Mouse (Mus musculus): ENCODE measurements around the gene Ccdc163. TPM values are rescaled to one million over a fixed set of nuclear protein-coding genes. Genes with fewer than 3 reads are reported as not detected.

Ccdc163 gene
- total RNA-seq, 2 experiments from 2014 or later: 6.6 to 7.5 TPM

DNA sequence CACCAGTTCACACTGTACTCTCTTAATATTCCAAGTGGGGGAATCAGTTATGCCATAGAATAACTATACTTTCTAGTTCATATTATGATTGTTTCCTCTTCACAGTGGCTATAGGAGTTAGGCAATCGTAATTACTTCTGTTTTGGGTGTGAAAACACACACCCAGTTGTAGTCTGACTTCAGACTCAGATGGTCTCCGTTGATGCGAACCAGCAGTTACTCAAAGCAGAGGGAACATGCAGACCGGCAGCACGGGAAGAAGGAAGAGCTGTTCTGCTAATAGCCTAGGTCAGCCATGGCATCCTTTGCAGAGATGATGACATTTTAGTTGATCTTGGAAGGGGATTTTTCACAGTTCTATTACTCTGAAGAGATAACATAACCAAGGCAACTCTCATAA is 60.2 kb downstream of the Ccdc163 start:
- DNase-seq (ENCODE audit: low spot score in 2 of 2): no peak

DNA sequence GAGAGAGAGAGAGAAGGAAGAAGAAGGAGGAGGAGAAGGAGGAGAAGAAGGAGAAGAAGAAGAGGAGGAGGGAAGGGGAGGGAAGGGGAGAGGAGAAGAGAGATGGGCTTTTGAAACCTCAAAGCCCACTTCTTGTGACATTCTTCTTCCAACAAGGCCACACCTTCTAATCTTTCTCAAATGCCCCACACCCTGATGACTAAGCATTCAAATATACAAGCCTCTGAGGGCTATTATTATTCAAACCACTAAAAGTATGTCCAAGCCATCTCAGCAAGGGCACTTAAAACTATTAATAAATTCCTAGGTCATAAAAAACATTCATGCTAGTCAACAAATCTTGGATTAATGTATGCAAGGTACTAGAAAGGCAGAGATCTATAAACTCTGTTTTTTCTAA is 60.8 kb downstream of the Ccdc163 start:
- no peak for DNase-seq (ENCODE audit: low spot score in 2 of 2)

DNA sequence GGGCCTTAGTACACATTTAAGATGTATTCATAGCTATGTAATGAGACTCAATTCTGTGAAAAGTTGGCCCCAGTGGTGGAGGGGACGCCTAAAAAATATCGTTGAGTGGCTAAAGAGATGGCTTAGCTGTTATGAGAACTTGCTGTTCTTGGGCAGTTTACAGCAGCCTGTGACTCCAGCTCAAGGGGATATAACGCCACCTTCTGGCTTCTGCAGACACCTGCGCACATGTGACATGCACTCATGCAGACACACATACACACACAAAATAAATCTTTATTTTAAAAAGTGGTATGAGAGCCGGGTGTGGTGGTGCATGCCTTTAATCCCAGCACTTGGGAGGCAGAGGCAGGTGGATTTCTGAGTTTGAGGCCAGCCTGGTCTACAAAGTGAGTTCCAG is 68.1 kb downstream of the Ccdc163 start:
- no peak for DNase-seq (ENCODE audit: low spot score in 2 of 2)

DNA sequence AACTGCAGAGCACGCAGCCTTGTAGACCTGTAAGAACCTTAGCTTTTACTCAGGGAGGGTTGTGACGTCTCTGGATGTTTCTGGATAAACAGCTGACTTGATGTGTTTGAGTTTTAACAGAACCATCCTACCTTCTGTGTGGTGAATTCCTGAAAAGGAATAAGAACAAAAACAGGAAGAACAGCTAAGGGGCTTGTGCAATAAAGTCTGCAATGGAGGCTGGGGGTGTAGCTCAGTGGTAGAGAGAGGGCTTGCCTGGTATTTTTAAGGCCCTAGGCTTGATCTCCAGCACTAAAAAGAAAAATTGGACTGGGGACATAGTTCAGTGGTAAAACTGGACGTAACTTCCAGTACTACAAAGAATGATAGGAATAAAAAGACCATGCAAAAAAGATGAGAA is 68.8 kb downstream of the Ccdc163 start:
- DNase-seq (ENCODE audit: low spot score in 2 of 2): no peak

DNA sequence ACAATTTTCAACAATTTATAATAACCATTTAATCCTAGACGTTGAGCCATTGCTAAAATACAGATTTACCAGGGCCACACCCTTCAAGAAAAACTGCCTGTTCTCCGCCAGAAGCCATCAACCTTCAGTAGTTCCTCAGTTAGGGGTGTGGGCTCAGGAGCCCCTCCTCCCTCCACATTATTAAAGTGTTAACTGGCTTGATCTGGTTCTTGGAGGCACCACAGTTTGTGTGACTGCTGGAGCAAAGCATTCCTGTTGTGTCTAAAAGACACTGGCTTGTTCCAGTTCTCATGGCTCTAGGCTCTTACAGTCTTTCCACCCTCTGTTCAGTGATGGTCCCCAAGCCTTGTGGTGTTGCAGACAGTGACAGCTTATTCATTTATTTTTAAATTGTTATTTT is 72.2 kb downstream of the Ccdc163 start:
- DNase-seq (ENCODE audit: low spot score in 2 of 2): no peak

DNA sequence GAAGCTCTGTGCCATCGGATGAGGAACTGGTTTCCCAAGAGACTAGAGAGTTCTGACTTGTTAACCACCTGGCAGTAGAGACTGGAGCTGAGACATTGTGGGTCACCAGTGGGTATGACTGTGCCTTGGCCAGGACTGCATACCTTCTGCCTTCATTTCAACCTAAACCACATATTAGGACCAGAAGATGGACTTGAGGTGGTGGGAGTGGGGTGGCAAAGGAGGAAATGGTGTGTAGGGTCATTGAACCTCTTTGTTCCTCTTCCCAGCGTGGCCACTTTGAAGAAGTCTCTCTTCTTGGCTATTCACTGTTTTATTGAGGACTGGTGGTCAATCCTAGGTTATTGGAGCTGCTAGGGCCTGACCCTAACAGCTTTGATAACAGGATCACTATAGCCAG is 73.1 kb downstream of the Ccdc163 start:
- no peak for DNase-seq (ENCODE audit: low spot score in 2 of 2)

DNA sequence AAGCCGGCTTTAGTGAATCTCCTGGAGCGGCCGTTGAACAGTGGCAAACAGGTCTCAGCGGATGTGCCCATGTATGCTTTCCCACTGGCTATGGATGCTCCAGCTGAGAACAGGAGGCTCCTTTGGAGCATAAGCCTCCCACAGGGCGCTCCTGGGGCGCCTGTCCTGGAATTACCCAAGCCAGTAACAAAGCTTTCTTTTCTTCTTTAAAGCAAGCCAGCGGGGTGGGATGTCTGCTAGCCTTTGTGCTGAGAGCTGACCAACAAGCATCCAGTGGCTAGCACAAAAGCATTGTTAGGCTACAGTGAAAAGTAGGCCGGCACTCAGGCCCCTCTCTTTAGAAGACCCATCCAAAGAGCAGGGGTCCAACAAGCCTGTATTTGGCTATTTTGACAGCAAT is 73.9 kb downstream of the Ccdc163 start:
- no peak for DNase-seq (ENCODE audit: low spot score in 2 of 2)

DNA sequence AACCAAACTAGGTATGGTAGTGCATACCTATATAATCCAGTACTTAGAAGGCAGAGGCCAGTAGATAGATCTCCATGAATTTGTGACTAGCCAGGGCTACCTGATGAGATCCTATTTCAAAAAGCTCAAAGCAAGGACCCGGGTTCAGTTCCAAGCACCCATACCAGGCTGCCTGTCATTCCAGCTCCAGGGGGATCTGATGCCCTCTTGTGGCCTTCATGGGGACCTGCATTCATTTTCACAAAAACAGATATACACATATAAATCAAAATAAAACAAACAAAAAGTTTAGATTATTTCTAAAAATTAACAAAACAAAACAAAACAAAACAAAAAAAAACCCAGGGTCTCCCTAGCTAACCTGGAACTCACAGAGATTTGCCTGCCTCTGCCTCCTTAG is 78.3 kb downstream of the Ccdc163 start:
- DNase-seq (ENCODE audit: low spot score in 2 of 2): no peak

DNA sequence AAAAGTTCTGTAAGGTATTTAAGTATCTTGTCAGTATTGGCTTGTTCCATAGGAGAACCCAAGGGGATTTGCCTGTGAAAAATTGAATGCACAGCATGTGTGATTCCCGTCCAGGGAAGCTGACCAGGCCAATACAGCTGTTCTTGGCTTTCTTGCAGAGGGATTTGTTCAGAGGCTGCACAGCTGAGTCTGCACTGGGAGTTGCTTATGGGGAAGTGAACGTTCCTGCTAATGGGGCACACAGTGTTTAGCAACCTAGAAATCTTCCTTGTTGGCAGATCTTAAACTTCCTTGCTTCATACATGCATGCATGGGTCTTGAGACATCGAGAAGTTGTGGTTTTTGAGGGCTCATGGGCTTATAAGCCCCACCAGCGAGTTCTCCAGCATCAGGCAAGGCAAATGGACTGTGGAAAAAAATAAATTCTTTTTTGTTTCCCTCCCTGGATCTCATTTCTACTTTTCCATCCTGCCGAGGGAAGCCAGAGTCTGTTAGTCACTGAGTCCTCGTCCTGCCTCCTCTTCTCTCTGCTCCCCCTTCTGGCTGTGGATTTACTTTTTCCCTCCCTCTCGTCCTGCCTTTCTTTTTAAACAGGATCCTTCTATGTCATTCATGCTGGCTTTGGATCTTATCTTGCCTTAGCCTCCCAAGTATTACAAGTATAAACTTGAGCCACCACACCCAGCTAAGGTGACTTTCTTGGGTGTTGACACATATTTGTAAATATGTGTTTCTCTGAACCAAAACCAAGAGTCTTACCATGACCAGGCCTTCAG is 79.9 kb downstream of the Ccdc163 start:
- DNase-seq (ENCODE audit: low spot score in 2 of 2): peak in 1 of 2 experiments; percentile 29

DNA sequence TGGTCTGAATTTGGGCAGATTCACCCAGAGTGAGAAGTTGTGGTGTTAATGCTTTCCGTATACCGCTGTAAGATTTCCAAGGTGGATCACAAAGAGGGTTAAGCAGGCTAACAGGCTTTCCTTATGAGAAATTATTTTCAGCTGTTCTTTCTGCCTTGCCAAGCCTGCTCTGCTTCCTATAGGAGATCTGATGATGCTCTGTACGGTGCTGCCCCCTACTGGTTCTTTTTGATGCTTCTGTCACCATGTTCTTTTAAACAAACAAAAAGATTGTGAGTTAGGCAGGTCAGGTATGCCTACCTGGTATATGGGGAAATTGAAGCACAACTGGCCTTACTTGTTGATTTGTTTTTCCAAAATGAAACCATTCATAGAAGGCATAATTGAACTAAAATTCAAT is 80.6 kb downstream of the Ccdc163 start:
- peak; percentile 61 to 81 for DNase-seq (ENCODE audit: low spot score in 2 of 2)

DNA sequence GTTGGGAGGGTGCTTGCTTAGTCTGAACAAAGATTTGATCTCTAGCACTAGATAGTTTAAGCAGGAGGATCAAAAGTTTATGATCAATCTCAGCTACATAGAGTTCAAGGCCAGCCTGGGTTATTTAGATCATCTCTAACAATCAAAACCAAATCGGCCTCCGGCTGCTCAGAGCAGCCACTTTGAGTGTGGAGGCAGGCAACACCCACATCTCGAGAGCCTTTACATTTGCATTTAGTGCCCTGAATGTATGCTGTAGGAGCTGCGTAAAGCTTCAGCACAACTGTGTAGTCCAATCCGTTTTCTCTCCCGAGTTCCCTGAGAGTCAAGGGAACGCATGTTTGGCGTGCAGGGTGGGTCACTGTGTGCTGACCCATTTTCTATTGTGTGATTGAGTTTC is 84.1 kb downstream of the Ccdc163 start:
- DNase-seq (ENCODE audit: low spot score in 2 of 2): no peak

DNA sequence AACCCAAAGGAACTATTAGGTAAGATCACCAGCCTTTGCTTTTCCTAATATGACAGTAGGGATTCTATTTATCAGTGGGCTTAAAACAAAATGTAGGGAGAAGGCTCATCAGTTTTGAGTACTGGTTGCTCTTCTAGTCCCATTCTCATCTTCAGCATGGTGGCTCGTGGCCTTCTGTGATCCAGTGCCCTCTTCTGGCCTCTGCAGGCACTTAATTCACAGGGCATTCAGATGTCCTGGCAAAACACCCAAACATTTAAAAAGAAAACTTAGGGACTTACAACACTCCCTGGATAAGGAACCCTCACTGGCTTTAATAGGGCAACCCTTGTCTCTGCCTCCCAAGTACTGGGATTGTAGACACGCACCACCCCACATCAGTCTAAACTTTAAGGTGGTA is 86.0 kb downstream of the Ccdc163 start:
- DNase-seq (ENCODE audit: low spot score in 2 of 2): no peak

DNA sequence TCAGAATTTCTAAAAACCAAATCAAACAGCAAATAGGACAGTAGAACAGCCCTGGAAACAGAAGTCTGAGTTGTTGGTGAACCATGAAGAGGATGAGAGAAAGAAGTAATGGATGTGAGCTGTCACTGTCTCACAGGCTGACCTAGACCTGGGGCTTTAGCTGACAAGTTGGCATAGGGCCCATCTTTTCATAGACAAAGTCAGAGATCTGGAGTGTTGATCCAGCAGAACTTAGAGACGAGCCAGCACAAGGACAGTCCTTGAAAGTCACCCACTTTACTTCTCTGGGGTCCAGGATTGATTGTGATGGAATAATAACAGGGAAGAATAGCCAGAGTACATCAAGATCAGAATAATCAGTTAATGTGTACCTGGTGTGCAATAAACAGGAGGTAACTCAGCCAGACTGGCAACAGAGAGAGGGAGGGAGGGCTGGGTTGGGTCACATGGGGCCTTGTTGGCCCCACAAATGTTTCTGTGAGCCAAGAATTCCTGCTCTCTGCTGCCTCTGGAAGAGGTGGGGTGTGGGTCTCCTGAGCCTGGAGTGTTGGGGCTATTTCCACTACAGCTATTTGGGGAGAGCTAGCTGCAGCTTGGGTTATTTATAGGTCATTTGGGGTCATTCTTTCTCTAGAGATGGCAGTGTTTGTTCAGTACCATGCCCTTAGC is 88.3 kb downstream of the Ccdc163 start:
- no peak for DNase-seq (ENCODE audit: low spot score in 2 of 2)

DNA sequence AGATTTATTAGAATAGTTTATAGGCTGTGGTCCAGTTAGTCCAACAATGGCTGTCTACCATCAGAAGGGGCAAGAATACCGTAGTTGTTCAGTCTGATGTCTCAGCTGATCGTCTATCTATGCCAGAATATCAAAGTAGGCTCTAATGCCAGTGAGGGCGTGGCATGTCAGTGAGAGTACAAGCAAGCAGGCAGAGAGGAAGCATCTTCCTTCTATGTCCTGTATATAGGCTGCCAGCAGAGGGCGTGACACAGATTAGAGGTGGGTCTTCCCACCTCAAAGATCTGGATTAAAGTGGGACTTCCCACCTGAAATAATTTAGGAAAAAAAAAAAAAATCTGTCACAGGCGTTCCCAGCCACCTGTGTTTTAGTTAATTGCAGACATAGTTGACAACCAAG is 91.6 kb downstream of the Ccdc163 start:
- DNase-seq (ENCODE audit: low spot score in 2 of 2): no peak

Other genes with a start within 250 kb of the Ccdc163 start
- 10 to 100 TPM; 72.7 to 80.9 TPM for gene Mast2, start 244.3 kb upstream of the Ccdc163 start, total RNA-seq (2021)
- gene Ipp, start 201.0 kb upstream of the Ccdc163 start, total RNA-seq (2021): 10 to 100 TPM; 14.5 to 18.4 TPM
- 10 to 100 TPM; 12.1 to 15.0 TPM for gene Tmem69, start 152.6 kb upstream of the Ccdc163 start, total RNA-seq (2021)
- 10 to 100 TPM; 37.9 to 47.8 TPM for gene Gpbp1l1, start 150.9 kb upstream of the Ccdc163 start, total RNA-seq (2021)
- 1 to 10 TPM; 4.1 to 4.6 TPM for gene Ccdc17, start 111.9 kb upstream of the Ccdc163 start, total RNA-seq (2021)
- 10 to 100 TPM; 43.8 to 55.2 TPM for gene Nasp, start 80.6 kb upstream of the Ccdc163 start, total RNA-seq (2021)
- 100 to 1,000 TPM; 452 to 457 TPM for gene Akr1a1, start 56.8 kb upstream of the Ccdc163 start, total RNA-seq (2021)
- 100 to 1,000 TPM; 246 to 251 TPM for gene Prdx1, start 23.0 kb upstream of the Ccdc163 start, total RNA-seq (2021)
- 10 to 100 TPM; 18.2 to 20.5 TPM for gene Mmachc, start 103 bp upstream of the Ccdc163 start, total RNA-seq (2021)
- gene Tesk2, start 12.4 kb downstream of the Ccdc163 start, total RNA-seq (2021): 1 to 10 TPM; 3.8 to 4.0 TPM
- gene Toe1, start 99.1 kb downstream of the Ccdc163 start, total RNA-seq (2021): 10 to 100 TPM; 15.2 to 15.9 TPM
- gene Mutyh, start 99.2 kb downstream of the Ccdc163 start, total RNA-seq (2021): 1 to 10 TPM; 3.9 to 5.5 TPM
- gene Hpdl, start 113.2 kb downstream of the Ccdc163 start, total RNA-seq (2021): 1 to 10 TPM in 1 of 2 experiments, under 1 TPM in 1; 0.57 to 1.1 TPM
- gene Zswim5, start 168.9 kb downstream of the Ccdc163 start, total RNA-seq (2021): under 1 TPM; 0.34 to 0.41 TPM